Mouse (Mus musculus) left cerebral cortex, postnatal 14 days (tissue): ENCODE data around the gene Cyp4f15. TPM values are rescaled to one million over a fixed set of nuclear protein-coding genes. Genes with fewer than 3 reads are reported as not detected.
"Not testable (repeated sequence)": the region's sequence is repeated elsewhere in the genome, so short reads cannot be mapped to it uniquely, and the experiment has no call there.

ENCODE experiments used
- DNase-seq, 2 experiments: peaks; one replicate each; pipeline ENCODE4 v3.0.0; 2021 to 2022; ENCODE audit warnings: low spot score in 2 of 2, mixed read lengths in 1 of 2
- intact Hi-C: fragments of 180-260 bp; cut with DNase I; formaldehyde crosslinking; loops from one replicate; pipeline ENCODE4 v1.15.1; 2025
- long read RNA-seq, 2 experiments: library from polyadenylated mRNA; stranded (forward); transcript quantifications; one replicate each; pipeline ENCODE4 v2.0.0; 2021
- total RNA-seq, 2 experiments: library from RNA; stranded (reverse); gene quantifications; 2 replicates each; pipeline ENCODE4 v1.2.3; 2021

Cyp4f15 gene
- 10 to 100 TPM in 1 of 2 experiments, 1 to 10 TPM in 1; 8.2 to 12.0 TPM for total RNA-seq
- long read RNA-seq, experiment 1, transcript Cyp4f15-201 (13 exons, 2,095 nt) = major isoform, 5 of 9 reads
- long read RNA-seq, experiment 1, partial matches to known transcripts = 0 of 9 reads
- long read RNA-seq, experiment 1, other reads (novel, unspliced or antisense) = 4 of 9 reads
- long read RNA-seq, experiment 2, transcript Cyp4f15-201 (13 exons, 2,095 nt) = major isoform, 8 of 19 reads
- long read RNA-seq, experiment 2, partial matches to known transcripts = 4 of 19 reads
- long read RNA-seq, experiment 2, other reads (novel, unspliced or antisense) = 7 of 19 reads

DNA sequence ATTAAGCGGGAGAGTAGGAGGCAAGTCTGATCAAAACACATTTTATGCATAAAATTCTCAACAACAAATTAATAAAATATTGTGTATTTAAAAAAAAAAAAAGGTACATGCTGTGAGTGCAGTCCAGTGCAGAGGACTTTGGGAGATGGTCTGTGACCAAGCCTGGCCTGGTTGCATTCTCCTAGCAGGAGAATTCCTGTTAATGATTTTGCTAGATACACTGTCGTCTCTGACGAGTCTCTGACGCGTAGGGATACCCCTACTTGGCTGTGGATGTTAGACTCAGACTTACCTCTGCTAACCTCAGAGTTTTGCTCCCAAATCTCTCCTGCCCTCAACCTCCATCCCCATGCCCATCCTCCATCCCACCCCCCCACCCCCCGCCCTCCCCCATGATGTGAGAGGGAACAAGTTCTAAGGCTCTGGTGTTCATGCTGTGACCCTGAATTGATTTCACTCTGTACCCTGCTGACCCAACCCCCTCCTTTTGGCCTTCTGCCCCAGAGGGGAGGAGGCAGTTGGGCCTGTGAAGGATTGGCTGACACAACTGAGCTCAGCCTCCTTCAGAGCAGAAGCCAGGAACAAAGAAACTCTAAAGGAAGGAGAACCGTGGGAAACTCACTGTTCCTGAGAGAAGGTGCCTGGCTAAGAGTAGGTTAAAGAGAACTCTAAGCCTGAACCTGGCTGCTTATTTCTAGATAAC, at the start of gene Cyp4f15:
Cyp4f15 (plus strand) TSS at position 580 of the 703 bp plus-strand sequence.
- intact Hi-C loops = loop anchor here (10.0 kb wide), 1 partner anchor 160 kb away; no protein-coding TSS in a partner anchor

DNA sequence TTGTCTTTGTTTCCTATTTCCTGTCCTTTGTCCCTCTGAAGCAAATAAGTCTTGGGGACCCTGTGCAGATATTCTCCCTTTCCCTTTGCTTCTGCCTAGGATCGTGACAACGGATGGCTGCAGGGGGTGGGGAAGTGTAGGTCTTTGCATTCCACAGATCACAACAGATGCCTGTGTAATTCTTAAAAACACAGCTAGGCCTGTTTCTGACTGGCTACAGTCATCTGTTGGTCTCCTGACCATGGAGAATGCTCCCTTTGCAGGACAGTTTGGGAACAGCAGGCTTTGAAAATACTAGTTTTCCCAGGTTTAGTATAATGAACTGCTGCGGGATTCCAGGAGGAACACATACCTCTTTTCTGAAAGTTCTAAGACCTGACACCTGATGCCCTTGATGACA, 49.1 kb upstream of the Cyp4f15 start:
- intact Hi-C loops = no loop called here

More for the DNA sequence above, at the start of gene Cyp4f15:
- DNase-seq = peak; percentile 55 to 59

DNA sequence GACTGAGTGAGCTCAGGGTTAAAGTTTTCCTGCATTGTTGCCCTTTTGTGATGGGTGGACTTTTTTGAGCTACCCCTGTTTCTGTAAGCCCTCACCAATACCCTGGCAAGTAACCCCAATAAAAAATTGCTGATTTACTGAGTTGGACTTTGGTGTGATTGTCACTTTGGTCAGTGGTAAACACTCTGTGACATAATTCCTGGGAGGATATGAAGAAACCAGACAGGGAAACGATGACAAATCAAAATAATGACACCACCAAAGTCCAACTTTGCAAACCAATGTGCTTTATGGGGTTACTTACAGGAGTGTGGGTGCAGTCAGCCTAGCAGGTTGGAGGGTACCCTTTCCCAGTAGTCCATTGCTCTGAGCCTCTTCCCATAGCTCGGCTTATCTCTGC, 48.3 kb upstream of the Cyp4f15 start:
- intact Hi-C loops = no loop called here
- DNase-seq = no peak

More for the DNA sequence above, 49.1 kb upstream of the Cyp4f15 start:
- DNase-seq = no peak

DNA sequence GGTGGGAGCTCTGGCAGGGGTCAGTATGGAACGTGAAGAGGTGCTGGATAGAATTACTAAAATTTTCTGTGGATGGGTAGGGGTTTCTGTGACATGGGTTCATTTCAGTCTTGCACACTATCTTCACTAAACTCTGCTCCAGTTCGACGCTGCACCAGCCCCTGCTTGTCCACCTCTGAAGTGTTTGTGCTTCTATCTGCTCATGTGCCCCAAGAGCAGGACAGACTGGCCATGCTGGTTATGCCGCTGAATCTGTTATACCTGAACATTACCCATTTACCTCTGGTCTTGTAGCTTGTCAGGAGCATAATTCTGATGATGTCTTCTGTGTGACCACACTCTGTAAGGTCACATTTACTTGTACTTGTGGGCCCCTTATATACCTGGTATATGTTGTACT, 38.8 kb upstream of the Cyp4f15 start:
- intact Hi-C loops = no loop called here

DNA sequence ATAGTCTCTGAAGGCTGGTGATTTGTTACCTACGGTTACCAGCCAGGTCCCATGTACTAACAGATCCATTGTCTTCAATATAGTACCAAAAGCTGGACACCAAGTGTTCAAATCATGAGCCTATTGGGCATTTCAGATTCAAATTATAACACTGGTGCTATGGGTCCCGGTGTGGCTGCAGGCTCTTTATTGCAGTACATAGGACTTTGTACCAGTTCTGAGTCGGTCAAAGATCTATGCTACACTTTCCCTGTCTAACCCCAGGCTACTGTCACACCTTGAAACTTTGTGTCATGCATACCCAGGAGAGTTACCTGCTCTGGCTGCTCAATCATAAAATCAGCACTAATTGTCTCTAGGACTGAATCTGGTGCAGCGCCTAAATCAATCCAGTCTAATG, 31.6 kb upstream of the Cyp4f15 start:
- DNase-seq = no peak
- intact Hi-C loops = no loop called here

More for the DNA sequence above, 38.8 kb upstream of the Cyp4f15 start:
- no peak for DNase-seq

DNA sequence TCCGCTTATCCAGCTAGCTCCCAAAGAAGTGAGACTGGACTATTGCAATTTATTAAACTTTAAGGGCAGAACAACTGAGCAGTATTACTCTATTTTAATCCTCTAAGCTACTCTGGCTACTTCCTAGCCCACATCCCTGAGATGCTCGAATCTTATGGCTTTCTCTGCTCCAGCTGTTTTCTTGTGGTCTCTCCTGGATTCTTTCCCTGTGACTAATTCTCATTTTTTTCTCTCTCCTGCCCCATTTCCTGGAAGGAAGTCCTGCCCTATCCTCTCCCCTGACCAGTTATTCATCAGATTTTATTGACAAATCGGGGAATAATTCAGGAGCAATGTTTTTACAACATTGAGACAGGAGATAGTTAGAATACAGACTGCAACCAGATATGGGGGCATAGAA, 28.4 kb upstream of the Cyp4f15 start:
- intact Hi-C loops = no loop called here
- DNase-seq = no peak

DNA sequence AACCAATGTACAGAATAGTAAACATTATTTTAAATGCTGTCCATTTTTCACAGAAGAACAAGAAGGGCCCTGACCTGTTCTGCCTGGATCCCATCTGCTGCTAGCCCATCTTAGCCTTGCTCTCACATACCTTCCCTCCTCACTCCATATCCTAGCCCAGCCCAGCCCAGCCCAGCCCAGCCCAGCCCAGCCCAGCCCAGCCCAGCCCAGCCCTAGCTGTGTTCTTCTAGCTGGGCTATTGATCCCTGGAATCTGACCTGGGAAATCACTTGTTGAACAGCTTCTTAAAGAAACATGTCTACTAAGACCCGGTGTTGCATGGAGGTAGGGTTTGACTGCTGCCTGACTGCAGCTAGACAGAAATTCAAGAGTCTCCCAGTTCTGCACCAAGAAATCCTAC, 27.2 kb upstream of the Cyp4f15 start:
- no peak for DNase-seq
- intact Hi-C loops = no loop called here

DNA sequence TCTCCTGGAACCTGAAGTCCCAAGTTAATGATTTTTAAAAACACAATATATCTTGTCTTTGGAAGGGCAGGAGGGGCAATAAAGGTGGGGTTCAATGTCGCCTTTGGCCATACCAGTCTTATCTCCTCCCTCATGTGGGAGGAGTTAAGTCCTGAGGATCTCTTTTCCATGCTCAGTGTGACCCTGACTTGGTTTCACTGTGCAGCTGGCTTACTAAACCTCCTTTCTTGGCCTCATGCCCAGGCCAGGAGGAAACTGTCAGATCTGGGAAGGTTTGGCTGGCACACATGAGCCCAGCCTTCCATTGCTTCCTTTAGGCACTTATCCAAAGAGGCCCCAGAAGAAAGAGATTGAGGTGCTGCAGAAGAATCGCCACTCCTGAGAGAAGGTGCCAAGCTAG, 26.7 kb upstream of the Cyp4f15 start, which contains the start of gene Cyp4f40:
Cyp4f40 (plus strand) TSS at position 189 of the 400 bp plus-strand sequence.
- intact Hi-C loops = no loop called here
- DNase-seq = peak; percentile 8

DNA sequence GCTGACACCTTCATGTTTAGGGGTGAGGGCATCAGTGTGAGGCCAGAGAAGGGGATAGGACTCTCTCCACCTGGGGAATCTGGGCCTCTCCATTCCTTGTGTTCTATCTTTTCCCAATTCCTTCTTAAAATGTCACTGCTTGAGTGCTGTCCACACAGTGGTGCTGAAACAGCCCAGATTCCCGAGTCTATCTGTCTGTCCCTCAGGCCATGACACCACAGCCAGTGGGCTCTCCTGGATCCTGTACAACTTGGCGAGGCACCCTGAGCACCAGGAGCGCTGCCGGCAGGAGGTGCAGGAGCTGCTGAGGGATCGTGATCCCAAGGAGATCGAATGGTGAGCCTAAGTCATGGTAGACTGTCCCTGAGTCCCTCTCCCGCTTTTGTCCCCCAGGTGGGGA, 11.5 kb upstream of the Cyp4f15 start:
- no peak for DNase-seq
- intact Hi-C loops = no loop called here

DNA sequence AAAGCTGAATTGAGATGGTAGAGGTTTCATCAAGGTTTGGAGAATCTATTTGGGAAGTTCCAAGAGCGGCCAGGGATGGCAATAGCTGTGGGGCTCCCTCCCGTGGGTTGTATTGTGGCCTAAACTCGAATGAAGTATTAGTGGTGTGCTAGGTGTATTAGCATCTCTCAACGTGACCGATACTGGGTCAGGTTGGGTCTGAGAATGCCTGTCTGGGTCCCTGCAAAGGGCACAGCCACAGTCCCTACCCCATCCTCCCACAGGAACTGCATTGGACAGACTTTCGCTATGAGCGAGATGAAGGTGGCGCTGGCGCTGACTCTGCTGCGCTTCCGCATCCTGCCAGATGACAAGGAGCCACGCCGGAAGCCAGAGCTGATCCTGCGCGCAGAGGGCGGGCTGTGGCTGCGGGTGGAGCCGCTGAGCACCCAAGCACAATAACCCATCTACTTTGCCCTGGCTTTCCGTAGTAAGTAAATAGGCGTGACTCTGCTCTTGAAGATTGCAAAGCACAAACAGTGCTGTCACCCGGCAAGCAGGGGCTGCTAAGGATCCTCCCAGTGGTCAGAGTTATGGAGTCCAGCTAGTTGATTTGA, 9.3 kb upstream of the Cyp4f15 start:
- no peak for DNase-seq
- intact Hi-C loops = no loop called here

DNA sequence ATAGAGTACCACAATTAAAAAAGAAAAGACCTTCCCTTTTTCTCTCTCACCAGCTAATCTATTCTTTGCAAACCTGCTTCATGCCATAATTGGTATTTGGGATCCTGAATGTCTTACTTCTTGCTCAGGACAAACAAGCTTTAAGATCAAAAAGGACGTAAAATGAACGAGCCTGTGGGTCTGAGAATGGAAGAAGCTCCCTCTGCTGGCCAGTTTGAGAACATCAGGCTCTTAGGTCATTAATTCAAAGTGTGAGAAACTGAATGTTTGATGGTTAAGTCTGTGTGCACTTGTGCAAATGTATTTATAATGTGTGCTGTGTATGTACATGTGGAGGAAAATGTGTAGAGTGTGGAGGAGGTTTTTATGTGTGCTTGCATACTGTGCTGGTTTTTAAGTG, 5.0 kb upstream of the Cyp4f15 start:
- DNase-seq = peak; percentile 58 to 67
- intact Hi-C loops = loop anchor here (2.0 to 10.0 kb wide), 2 partner anchors 130 to 156 kb away; no protein-coding TSS in a partner anchor

DNA sequence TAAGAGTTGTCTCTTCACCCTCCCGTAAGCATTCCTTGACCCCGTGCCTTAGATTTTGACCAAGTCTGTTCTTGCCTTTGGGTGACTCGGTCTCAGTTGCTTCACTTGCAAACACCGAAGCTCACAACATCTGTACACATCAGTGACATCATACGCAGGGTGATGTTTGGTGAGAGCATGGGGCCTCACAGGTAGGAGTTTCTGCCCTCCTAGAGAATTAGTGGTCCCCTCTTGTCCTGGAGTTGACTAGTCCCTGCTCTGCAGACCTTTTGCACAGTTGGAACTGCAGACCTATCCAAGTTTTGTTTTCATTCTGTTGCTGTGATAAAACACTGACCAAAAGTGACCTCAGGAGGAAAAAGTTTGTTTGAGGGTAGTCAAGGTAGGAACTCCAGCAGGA, 1.3 kb downstream of the Cyp4f15 start:
- intact Hi-C loops = loop anchor here (10.0 kb wide), 1 partner anchor 162 kb away; no protein-coding TSS in a partner anchor
- DNase-seq = no peak

DNA sequence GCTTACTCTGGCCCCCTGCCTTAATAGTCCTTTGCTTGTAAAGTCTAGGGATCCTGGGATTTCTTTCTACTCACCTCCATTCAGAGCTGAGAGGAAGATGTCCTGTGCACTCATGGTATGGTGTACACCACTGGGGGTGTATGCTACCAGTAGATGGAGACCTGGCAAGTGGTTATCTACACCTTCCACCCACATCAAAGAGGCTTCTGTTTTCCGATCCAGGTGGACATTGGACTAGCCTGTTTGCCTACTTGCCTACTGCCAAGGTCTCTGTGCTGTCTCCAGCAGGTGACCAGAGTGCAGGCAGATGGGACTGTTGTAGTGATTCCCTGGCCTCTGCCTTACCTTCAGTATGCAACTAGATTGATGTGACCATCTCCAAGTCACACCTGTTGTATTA, 5.5 kb downstream of the Cyp4f15 start:
- DNase-seq = no peak
- intact Hi-C loops = no loop called here

DNA sequence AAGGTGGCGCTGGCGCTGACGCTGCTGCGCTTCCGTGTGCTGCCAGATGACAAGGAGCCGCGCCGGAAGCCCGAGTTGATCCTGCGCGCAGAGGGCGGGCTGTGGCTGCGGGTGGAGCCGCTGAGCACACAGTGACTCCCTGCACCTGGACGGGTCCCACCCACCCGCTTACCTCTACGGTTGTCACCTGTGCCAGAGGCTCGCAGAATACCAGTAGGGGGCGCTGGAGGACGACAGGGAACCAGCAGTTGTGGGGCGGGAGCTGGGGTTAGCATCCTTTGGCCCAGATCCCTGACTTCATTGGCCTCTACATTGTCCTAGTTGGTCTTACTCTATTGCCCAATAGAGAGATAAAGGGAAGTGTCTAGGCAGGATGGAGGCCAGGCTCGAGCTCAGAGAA, 17.4 kb downstream of the Cyp4f15 start:
- intact Hi-C loops = no loop called here
- DNase-seq = peak in 1 of 2 experiments; percentile 5

DNA sequence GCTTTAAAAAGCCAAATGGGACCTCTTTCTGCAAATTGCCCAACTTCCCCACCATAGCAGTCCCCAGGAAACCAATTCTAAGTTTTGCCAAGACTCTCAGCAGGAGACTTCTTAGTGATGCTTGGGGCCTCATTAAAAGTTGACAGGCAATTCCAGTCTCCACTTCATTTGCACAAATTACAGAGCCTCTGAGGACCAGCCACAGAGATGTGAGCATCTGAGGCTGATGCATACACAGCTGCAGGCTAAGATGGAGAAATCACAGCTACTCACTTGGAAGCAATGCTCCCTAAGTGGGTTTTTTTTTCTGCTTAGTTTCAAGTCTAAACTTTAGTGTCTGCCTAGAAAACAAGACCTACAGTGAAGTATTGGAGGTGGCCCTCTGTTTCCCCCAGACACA, 25.1 kb downstream of the Cyp4f15 start:
- intact Hi-C loops, DNase-seq: not testable (repeated sequence)

DNA sequence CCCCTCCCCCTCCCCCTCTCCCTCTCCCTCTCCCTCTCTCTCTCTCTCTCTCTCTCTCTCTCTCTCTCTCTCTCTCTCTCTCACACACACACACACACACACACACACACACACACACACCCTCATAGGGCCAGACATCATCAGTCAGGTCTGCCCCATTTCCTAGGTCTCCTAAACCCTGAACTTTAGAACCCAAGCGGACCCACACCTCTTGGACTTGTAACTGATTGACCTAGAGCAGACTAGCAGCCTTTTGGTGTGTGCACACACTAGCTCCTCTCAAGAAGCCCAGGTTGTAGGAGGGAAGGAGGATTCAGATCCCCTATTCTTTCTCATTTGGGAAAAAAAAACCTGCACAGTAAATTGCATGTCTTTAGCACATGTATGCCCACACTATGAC, 36.7 kb downstream of the Cyp4f15 start:
- DNase-seq, intact Hi-C loops: not testable (repeated sequence)

DNA sequence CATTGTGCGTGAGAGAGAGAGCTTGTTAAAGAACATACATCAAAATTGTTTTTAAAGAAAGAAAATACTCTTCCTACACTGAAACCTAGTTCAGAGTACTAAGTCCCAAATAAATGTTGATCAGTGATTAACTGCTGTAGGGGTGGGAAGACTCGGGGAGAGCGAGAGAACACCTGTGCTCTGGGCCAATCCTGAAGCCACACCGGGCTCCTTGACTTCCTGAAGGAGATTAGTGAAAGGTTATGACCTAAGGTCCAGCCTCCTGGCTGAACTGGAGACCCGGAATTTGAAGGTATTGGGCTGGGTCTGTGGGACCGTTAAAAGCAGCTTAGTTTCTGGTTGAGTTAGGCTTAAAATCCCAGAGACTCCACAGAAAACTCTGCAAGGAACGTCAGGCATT, 37.3 kb downstream of the Cyp4f15 start:
- no peak for DNase-seq
- intact Hi-C loops = no loop called here

DNA sequence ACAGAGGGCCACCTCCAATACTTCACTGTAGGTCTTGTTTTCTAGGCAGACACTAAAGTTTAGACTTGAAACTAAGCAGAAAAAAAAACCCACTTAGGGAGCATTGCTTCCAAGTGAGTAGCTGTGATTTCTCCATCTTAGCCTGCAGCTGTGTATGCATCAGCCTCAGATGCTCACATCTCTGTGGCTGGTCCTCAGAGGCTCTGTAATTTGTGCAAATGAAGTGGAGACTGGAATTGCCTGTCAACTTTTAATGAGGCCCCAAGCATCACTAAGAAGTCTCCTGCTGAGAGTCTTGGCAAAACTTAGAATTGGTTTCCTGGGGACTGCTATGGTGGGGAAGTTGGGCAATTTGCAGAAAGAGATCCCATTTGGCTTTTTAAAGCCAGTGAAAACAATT, 40.9 kb downstream of the Cyp4f15 start:
- DNase-seq, intact Hi-C loops: not testable (repeated sequence)

DNA sequence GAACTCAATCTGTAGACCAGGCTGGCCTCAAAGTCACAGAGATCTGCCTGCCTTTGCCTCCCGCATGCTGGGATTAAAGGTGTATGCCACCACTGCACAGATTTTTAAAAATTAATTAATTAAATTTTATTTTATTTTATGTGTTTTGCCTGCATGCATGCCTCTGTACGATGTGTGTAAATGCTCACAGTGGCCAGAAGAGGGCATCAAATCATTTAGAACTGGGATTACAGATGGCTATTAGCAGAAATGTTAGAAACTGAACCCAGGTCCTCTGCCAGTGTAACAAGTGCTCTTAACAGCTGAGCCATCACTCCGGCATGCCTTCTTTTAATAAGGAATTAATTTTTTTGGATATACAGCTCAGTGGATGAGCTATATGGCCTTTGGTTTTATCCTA, 43.6 kb downstream of the Cyp4f15 start:
- DNase-seq = no peak
- intact Hi-C loops = no loop called here

DNA sequence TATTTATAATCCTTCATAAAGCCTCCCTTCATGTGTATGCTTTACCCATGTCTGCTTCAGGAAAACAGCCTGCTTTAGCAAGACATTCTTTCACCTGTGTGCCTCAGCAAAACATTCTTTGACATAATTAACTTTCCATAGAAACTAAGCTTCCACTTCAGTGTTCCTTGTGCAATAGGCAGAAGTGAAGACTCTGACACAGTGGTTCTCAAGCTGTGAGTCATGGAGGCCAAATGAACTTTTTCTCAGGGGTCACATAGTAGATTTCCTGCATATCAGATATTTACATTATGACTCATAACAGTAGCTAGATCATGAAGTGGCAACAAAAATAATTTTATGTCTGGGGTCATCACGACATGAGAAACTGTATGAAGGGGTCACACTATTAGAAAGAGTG, 53.0 kb downstream of the Cyp4f15 start:
- no peak for DNase-seq
- intact Hi-C loops = no loop called here
